Mouse (Mus musculus): ENCODE measurements around the gene Olfr284.
A peak's percentile ranks its signal among the peaks of the same experiment; 100 is the strongest.

Gene Olfr284

GRCm38 (mm10) chr15:98340887-98341286, at the start of gene Olfr284:
TSS of gene Olfr284 (minus strand) at chr15:98340987.
- DNase-seq, result no peak

GRCm38 (mm10) chr15:98389796-98390195, 49.0 kb upstream of the Olfr284 start:
- peak; percentile 52 for DNase-seq

DNA sequence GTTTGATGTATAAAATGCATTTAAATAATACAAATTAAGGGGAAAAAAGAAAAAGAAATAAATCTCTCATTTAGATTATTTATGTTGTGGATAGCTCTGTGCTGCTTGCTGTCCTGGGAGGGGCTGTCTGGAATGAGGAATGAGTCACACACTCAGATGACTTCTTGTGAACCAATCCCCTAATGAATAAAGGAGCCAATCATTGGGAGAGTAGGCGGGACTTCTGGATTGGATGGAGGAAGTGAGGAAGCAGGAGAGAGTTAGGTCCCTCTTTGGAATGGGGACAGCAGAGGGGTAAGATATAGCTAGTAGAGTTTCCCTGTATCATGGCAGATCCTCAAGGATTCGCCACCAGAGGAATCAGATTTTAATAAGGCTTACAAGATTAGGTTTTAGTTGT, 46.8 kb upstream of the Olfr284 start:
- DNase-seq, result no peak

DNA sequence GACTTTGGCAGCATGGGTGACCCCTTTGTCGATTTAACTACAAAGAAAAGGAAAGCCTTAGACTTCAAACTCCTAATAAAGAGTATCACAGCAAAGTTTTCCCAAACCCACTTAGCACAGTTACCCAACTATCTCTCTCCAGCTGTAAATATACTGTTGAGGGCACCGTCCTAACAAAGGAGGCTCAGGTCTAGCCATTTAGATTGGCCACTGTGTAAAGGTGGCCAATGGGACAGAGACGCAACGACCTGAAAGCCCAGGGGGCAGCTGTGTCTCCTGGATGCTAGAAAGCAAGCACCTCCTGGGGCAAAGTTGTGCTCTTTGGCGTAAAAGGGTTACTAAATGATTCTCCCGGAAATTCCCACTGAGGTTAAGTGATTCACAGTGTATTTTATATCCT, 40.1 kb upstream of the Olfr284 start, which contains the start of gene Olfr283:
Gene Olfr283, minus strand, starts transcription at position 101 of the 400 bp plus-strand sequence.
- DNase-seq, result no peak

DNA sequence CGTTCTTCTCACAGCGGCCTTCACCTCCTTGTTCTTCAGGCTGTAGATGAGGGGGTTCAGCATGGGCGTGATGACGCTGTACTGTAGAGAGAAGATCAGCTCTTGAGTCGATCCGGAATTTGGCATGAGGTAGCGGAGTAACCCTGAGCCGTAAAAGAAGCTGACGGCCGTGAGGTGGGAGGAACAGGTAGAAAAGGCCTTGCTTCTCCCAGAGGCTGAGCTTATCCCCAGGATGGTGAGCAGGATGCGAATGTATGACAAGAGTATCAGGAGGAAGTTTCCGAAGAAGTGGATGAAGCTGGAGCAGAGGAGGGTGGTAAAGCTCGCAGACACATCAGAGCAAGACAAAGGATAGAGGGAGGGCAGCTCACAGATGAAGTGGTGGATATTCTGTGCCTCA, 37.4 kb upstream of the Olfr284 start:
- DNase-seq, result no peak

DNA sequence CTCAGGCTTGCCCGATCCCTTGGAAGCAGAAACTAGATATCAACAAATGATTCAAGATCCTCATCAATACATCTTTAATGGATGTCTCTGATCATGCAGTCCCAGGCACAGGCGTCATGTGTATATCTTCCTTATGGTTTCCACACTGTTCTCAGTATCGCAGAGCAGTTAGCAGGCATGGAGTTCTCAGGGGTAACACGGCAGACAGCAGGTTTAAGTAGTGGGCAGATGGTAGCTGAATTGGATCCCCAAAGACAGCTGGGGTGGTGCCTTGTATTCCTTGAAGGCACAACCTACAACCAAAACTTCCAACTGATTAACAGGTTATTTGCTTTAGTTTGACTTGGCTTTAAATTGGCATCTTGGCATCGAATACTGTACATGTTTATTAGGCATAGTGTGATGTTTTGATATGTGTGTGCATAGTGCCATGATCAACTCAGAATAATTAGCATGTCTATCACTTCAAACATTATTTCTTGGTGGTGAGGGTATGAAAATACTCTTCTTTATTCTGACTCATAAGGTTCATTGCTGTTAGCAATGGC, 23.5 kb downstream of the Olfr284 start, which contains the start of gene Olfr285:
Gene Olfr285, minus strand, starts transcription at position 177 of the 548 bp plus-strand sequence.
- DNase-seq, result no peak

DNA sequence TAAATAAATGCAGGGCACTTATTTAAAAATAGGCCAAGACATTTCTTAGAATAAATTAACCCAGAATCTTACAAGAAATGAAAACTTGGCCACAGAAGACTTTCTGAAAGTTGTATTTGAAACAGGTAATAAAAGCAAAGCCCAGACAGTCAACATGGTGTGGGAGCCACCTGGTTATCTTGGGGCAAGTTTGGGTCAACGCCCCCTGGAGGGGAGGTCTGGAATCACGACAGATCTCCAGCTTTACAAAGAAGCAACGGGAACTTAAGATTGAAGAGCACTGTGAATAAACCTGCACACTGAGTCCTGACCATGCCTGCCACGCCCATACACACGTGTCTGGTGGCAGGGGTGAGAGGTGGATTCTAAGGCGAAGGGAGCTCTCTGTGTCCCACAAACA, 25.1 kb downstream of the Olfr284 start:
- DNase-seq, result peak; percentile 9

GRCm38 (mm10) chr15:98295628-98296551, 44.9 kb downstream of the Olfr284 start, which contains the start of gene Zfp641:
TSS of gene Zfp641 (minus strand) at chr15:98296161.
- DNase-seq, result no peak

GRCm38 (mm10) chr15:98293651-98294050, 47.1 kb downstream of the Olfr284 start:
- DNase-seq, result no peak

Measured in thymus, postnatal 25 days (tissue).